Mouse (Mus musculus) kidney, postnatal 10 days (tissue): Measurements from ENCODE around the gene Dapk2.
"Not testable (repeated sequence)": the region's sequence is repeated elsewhere in the genome, so short reads cannot be mapped to it uniquely, and the experiment has no call there.

ENCODE experiments used
- DNase-seq: peaks from one replicate; pipeline ENCODE4 v3.0.0; 2021; ENCODE audit warnings: mixed read lengths

Dapk2 gene

GRCm38 (mm10) chr9:66280496-66280895, 122.5 kb downstream of the Dapk2 start:
- DNase-seq, result no peak

GRCm38 (mm10) chr9:66281501-66281951, 123.5 kb downstream of the Dapk2 start:
- DNase-seq, result no peak

DNA sequence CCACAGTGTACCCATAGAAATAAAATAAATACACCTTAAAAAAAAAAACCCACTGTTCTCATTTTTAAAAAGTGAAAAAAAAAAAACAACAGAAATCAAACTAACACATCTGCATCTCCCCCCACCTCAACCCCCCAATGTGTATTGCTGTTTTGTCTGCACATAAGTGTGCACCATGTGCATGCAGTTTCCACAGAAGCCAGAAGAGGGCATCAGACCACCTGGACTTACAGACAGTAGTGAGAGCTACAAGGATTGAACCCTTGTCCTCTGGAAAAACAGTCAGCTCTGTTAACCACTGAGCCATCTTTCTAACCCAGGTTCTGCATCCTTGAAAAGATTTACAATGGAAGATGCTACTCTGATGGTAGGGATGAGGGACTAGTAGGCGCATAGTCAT, 124.6 kb downstream of the Dapk2 start:
- DNase-seq, result no peak

DNA sequence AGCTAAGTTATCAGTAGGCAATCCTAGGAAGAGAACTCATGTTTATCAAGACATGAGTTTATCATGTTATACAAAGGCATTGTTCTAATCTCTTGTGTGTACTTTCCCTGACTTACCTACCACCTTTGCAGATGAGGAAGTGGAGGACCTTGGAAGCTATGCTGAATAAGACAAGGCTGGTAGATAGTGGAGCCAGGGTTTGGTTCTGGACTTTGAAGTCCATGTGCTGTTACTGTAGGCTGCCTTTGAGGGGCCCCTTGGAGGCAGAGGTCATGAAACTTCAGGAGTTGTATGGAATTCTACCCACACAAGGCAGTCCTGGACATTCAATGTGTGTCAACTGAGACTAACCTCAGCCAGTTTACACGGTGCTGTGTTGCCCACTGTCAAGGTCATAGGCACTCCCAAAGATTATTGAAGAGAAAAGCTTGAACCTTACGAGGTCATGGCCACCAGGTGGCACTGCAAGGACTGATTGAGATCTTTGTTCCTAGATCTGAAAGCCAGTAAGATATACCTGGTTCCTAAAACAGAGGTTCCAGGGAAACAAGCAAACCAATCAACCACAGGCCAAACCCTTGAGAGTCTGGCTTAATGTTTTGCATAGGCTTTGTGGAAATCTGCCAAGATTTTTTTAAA, 125.7 kb downstream of the Dapk2 start:
- peak; percentile 87 for DNase-seq

GRCm38 (mm10) chr9:66285241-66285640, 127.2 kb downstream of the Dapk2 start:
- DNase-seq, result not testable (repeated sequence)

- no peak for DNase-seq
Measured at GRCm38 (mm10) chr9:66285901-66286300, 127.9 kb downstream of the Dapk2 start.

DNA sequence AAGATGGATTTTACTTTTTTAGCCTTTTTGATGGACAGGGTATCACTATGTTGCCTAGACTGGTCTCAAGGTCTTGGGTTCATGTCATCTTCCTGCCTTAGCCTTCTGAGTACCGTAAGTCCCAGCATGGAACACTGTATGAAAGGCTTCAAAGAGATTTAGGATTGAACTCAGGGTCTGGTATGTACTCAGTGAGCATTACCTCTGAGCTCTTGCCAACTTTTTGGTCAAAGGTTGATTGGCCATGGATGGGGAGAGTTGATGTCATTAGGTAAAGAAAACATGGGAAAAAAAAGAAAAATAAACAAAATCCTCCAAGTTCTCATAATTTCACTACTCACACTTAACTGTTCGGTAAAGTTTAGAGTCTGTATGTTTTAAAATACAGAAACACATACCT, 132.7 kb downstream of the Dapk2 start:
- DNase-seq, result no peak

GRCm38 (mm10) chr9:66293319-66293718, 135.3 kb downstream of the Dapk2 start:
- no peak for DNase-seq

DNA sequence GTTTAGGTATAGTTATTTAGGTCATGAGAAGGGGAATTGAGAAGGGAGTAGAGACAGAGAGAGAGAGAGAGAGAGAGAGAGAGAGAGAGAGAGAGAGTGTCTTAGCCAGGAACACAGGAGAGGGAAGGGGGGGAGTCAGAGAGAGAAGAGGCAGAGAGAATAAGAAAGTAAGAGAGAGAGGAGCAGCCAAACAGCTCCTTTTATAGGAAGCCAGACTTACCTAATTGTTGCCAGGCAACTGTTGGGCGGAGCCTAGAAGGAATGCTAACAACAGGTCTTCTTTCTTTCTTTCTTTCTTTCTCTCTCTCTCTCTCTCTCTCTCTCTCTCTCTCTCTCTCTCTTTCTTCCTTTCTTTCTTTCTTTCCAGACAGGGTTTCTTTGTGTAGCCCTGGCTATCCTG, 136.2 kb downstream of the Dapk2 start:
- DNase-seq, result no peak

- DNase-seq, result peak; percentile 29
Measured at GRCm38 (mm10) chr9:66294980-66295410, 137.0 kb downstream of the Dapk2 start.

DNA sequence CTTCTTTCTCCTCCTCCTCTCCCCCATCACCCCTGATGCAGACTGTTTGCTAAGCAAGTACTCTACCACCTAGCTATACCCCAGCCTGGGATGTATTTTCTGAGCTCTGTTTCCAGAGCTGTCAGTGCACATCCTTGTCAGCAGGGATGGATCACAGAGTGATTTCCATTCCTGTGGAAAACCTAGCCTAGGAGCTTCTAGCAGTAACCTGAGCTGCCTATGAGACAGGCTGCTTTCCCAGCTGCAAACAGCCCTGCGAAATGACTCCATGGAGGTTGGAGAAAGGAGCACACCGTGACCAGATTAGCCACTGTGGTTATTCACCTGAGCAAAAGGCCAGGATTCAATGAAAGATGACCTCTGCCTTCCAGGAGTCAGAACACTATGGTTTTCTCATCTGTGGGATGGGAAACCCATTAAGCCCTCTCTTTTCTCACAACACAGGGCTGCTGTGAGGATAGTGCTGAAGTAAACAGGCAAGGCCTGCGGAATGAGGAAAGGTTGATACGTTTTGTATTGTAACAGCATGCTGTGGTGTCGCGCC, 137.6 kb downstream of the Dapk2 start:
- no peak for DNase-seq

- no peak for DNase-seq
Measured at GRCm38 (mm10) chr9:66298783-66299182, 140.8 kb downstream of the Dapk2 start.

DNA sequence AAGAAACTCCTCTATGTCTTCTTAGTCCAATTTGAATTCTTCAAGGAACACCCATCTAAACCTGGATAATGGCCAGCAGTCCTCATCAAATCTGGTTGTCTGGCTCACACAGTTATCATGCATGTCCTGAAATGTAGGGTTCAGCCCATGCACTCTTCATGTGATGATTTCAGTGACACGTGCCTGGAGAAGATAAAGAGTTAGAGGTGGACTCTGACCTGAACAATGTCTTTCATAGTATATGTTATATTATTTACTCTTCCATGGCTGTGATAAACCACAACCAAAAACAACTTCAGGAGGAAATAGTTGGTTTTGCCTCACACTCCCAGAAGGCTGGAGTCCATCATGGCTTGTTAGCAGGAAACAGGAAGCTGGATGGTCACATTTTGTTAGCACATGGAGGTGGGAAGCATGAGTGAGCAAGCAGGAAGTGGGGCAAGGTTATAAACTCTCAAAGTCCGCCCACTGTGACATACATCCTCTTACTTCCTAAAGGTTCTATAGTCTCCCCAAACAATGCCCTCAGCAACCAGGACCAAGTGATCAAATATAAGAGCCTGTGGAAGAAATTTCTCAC, 142.5 kb downstream of the Dapk2 start:
- no peak for DNase-seq

GRCm38 (mm10) chr9:66304320-66305090, 146.5 kb downstream of the Dapk2 start:
- DNase-seq, result no peak

DNA sequence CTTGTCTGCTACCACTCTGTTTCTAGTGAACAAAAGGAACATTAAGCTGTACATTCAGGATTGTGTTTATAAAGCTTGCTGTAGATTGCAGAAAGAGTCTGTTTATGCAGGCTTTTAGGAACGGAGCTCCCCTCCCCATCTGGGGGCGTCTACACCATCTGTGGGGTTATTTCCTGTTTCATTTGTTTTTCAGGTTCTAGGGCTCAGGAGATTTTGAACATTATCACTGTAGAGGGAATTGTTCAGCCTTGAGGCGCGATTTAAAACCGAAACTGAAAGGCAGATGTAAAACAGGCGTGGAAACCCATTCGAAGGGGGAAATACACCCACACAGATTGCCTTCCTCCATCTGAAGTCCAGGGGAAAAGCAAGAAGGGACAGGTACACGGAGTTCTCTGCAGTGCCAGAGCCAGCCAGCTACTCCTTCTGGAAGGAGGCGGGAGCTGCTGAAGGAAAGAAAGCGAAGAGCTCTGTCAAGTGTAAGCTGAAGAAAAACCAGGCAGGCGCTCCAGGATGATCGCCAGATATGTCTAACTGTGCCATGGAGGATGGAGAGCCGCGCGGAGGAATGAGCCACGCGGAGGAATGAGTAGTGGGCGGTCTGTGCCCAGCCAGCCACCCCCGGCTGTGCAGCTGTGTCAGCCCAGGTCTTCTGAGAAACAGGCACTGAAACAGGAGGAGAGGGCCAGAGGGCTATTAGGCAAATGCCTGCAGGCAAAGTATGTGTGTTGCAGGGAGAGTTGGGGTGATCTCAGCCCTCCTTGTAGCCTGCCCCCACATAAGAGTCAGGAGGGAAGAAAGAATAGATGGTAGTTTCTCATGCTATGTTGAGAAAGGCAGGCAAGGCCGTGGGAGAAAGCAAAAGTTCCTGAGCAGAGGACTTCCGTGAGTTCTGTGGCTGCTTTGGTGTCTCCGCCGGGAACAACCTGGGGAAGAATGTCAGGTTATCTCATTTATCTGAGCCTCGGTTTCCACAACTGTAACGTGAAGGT, 147.4 kb downstream of the Dapk2 start:
- DNase-seq, result peak; percentile 16

DNA sequence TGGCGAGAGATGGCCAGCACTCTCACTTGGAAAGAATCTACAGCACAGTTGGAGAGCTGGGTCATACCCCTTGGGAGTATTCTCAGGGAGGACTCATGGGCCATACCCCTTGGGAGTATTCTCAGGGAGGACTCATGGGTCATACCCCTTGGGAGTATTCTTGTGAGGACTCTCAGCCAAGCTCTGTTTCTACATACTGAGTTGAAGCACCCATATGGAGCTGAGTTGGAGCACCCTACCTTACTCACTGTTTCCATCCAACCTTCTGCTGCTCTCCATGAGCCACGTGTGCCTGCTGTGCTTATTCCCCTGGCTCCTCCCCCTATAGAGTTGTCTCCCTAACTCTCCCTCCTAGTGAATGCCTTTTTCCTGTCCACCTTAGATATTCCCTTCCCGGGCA, 148.4 kb downstream of the Dapk2 start:
- no peak for DNase-seq

DNA sequence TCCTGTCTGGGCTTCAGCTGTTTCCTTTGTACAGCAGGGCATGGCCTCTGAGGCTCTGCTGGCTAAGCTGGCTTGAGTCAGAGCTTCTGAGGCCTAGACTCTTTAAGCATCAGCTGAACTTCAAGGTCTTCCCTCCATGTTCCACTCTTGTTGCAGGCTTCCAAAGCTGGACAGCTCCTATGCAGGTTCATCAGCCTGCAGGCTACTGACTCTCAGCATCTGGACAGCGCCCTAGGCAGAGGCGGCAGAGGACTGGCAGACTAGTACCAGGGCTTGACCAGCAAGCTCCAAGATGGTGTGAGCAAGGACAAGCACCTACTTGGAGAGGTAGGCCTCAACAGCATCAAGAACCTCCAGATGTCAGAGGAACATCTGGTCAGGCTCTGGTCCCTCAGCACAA, 149.3 kb downstream of the Dapk2 start:
- peak; percentile 79 for DNase-seq

GRCm38 (mm10) chr9:66308741-66309140, 150.7 kb downstream of the Dapk2 start:
- DNase-seq, result no peak

GRCm38 (mm10) chr9:66311458-66311857, 153.4 kb downstream of the Dapk2 start:
- DNase-seq, result peak; percentile 13

GRCm38 (mm10) chr9:66316603-66317002, 158.6 kb downstream of the Dapk2 start:
- no peak for DNase-seq
